Mouse (Mus musculus): Measurements from ENCODE around the gene Gm11168.
"Not testable (repeated sequence)": the region's sequence is repeated elsewhere in the genome, so short reads cannot be mapped to it uniquely, and the experiment has no call there.

The Gm11168 gene

DNA sequence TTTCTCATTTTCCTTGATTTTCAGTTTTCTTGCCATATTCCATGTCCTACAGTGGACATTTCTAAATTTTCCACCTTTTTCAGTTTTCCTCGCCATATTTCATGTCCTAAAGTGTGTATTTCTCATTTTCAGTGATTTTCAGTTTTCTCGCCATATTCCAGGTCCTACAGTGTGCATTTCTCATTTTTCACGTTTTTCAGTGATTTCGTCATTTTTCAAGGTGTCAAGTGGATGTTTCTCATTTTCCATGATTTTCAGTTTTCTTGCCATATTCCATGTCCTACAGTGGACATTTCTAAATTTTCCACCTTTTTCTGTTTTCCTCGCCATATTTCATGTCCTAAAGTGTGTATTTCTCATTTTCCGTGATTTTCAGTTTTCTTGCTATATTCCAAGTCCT is 22.5 kb downstream of the Gm11168 start:
- not testable (repeated sequence) for DNase-seq (ENCODE audit: inconsistent ontology term)

GRCm38 (mm10) chr9:3026136-3026535 is 23.0 kb downstream of the Gm11168 start:
- DNase-seq (ENCODE audit: inconsistent ontology term) = not testable (repeated sequence)

GRCm38 (mm10) chr9:3026741-3027140 is 23.6 kb downstream of the Gm11168 start:
- not testable (repeated sequence) for DNase-seq (ENCODE audit: inconsistent ontology term)

GRCm38 (mm10) chr9:3027200-3027599 is 24.1 kb downstream of the Gm11168 start:
- peak; percentile 82 for DNase-seq (ENCODE audit: inconsistent ontology term)

GRCm38 (mm10) chr9:3029276-3030000 is 26.3 kb downstream of the Gm11168 start:
- not testable (repeated sequence) for DNase-seq (ENCODE audit: inconsistent ontology term)

DNA sequence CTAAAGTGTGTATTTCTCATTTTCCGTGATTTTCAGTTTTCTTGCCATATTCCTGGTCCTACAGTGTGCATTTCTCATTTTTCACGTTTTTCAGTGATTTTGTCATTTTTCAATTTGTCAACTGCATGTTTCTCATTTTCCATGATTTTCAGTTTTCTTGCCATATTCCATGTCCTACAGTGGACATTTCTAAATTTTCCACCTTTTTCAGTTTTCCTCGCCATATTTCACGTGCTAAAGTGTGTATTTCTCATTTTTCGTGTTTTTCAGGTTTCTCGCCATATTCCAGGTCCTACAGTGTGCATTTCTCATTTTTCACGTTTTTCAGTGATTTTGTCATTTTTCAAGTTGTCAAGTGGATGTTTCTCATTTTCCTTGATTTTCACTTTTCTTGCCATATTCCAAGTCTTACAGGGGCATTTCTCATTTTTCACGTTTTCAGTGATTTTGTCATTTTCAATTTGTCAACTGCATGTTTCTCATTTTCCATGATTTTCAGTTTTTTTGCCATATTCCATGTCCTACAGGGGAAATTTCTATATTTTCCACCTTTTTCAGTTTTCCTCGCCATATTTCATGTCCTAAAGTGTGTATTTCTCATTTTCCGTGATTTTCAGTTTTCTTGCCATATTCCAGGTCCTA is 27.7 kb downstream of the Gm11168 start:
- DNase-seq (ENCODE audit: inconsistent ontology term) = peak; percentile 98

GRCm38 (mm10) chr9:3034299-3034698 is 31.2 kb downstream of the Gm11168 start, which contains the start of gene Gm17535:
Gene Gm17535 (plus strand): TSS chr9:3034599.
- not testable (repeated sequence) for DNase-seq (ENCODE audit: inconsistent ontology term)

DNA sequence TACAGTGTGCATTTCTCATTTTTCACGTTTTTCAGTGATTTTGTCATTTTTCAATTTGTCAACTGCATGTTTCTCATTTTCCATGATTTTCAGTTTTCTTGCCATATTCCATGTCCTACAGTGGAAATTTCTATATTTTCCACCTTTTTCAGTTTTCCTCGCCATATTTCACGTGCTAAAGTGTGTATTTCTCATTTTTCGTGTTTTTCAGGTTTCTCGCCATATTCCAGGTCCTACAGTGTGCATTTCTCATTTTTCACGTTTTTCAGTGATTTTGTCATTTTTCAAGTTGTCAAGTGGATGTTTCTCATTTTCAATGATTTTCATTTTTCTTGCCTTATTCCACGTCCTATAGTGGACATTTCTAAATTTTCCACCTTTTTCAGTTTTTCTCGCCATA is 33.4 kb downstream of the Gm11168 start, which contains the start of gene Gm10715:
Gene Gm10715 (plus strand): TSS at position 301 of the 400 bp plus-strand sequence.
- not testable (repeated sequence) for DNase-seq (ENCODE audit: inconsistent ontology term)

GRCm38 (mm10) chr9:3038161-3038560 is 35.0 kb downstream of the Gm11168 start:
- DNase-seq (ENCODE audit: inconsistent ontology term) = peak; percentile 40
